Mouse (Mus musculus): ENCODE measurements around the gene Znrf4. TPM values are rescaled to one million over a fixed set of nuclear protein-coding genes. Genes with fewer than 3 reads are reported as not detected.

Gene Znrf4
- total RNA-seq, 2 experiments from 2014 or later = not detected

Other genes starting within 250 kb of the Znrf4 start
- 1 to 10 TPM; 4.9 to 5.3 TPM for gene Ticam1, start 235.6 kb downstream of the Znrf4 start, total RNA-seq (2021)
- 10 to 100 TPM in 1 of 2 experiments, 1 to 10 TPM in 1; 9.3 to 10.1 TPM for gene Plin3, start 219.6 kb downstream of the Znrf4 start, total RNA-seq (2021)
- gene Arrdc5, start 212.1 kb downstream of the Znrf4 start, total RNA-seq (2021) = not detected
- gene Uhrf1, start 209.1 kb downstream of the Znrf4 start, total RNA-seq (2021) = 1 to 10 TPM in 1 of 2 experiments, under 1 TPM in 1; 0.82 to 1.3 TPM
- 10 to 100 TPM; 64.4 to 78.3 TPM for gene Kdm4b, start 186.4 kb downstream of the Znrf4 start, total RNA-seq (2021)
- 100 to 1,000 TPM; 576 to 675 TPM for gene Ptprs, start 35.9 kb downstream of the Znrf4 start, total RNA-seq (2021)
- 1 to 10 TPM; 1.3 to 3.5 TPM for gene Gm20219, start 42.0 kb upstream of the Znrf4 start, total RNA-seq (2021)
- 100 to 1,000 TPM in 1 of 2 experiments, 10 to 100 TPM in 1; 73.4 to 145 TPM for gene Safb2, start 72.2 kb upstream of the Znrf4 start, total RNA-seq (2021)
- gene Safb, start 72.4 kb upstream of the Znrf4 start, total RNA-seq (2021) = 100 to 1,000 TPM; 126 to 182 TPM
- gene 2410015M20Rik, start 97.3 kb upstream of the Znrf4 start, total RNA-seq (2021) = 100 to 1,000 TPM; 120 to 139 TPM
- 100 to 1,000 TPM; 343 to 401 TPM for gene Rpl36, start 101.0 kb upstream of the Znrf4 start, total RNA-seq (2021)
- gene Lonp1, start 114.5 kb upstream of the Znrf4 start, total RNA-seq (2021) = 10 to 100 TPM; 62.7 to 64.1 TPM
- gene Catsperd, start 115.7 kb upstream of the Znrf4 start, total RNA-seq (2021) = under 1 TPM; 0.57 to 0.91 TPM
- 10 to 100 TPM; 96.3 to 99.5 TPM for gene Ranbp3, start 160.9 kb upstream of the Znrf4 start, total RNA-seq (2021)
- gene Ndufa11, start 205.3 kb upstream of the Znrf4 start, total RNA-seq (2021) = 100 to 1,000 TPM; 190 to 237 TPM
- 10 to 100 TPM; 13.7 to 14.9 TPM for gene Vmac, start 205.6 kb upstream of the Znrf4 start, total RNA-seq (2021)
- 1 to 10 TPM; 5.9 to 7.3 TPM for gene Nrtn, start 245.1 kb upstream of the Znrf4 start, total RNA-seq (2021)

All from left cerebral cortex, postnatal 36 days (tissue).